Mouse (Mus musculus) lung, adult 2 months (tissue): ENCODE data around the gene Ntn4.

Experiments used
- CTCF ChIP-seq: fragments of 200-500 bp; IDR thresholded peaks from 2 replicates; pipeline ENCODE4 v1.5.1; 2011; ENCODE audit warnings: mild to moderate bottlenecking, low read length, control low read depth; ENCODE audit not compliant: insufficient read depth
- POLR2A ChIP-seq: fragments of 200-500 bp; IDR thresholded peaks from 2 replicates; pipeline ENCODE4 v1.6.1; 2011; ENCODE audit warnings: low read depth, mild to moderate bottlenecking, control low read depth, low read length, borderline replicate concordance; ENCODE audit errors: extremely low read depth

GRCm38 (mm10) chr10:93771931-93772465 lies 131.5 kb downstream of the Ntn4 start:
- TF ChIP-seq CTCF (no peak), POLR2A (no peak)
